Mouse (Mus musculus): ENCODE data around the gene Cdyl2.

Gene Cdyl2

GRCm38 (mm10) chr8:116732684-116733647 is at the start of gene Cdyl2:
Cdyl2 (minus strand) TSS chr8:116732991.
- DNase-seq (ENCODE audit: inconsistent ontology term), result peak; percentile 81

GRCm38 (mm10) chr8:116780594-116780993 is 47.8 kb upstream of the Cdyl2 start:
- no peak for DNase-seq (ENCODE audit: inconsistent ontology term)

DNA sequence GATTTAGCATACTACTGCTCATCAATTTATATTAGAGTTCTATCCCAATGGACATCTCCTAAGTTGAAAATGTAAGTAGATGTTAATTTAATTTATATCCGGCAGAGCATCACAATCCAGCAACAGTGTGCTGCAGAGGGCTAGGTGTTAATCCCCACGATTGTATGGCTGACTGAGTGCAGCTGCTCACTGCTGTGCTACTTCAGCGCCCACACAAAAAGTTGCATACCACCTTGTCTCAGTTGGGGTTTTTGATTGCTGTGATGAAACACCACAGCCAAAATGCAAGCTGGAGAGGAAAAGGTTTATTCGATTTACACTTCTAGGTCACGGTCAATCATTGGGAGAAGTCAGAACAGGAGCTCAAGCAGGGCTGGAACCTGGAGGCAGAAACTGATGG is 41.4 kb upstream of the Cdyl2 start:
- no peak for DNase-seq (ENCODE audit: inconsistent ontology term)

GRCm38 (mm10) chr8:116772727-116773126 is 39.9 kb upstream of the Cdyl2 start:
- no peak for DNase-seq (ENCODE audit: inconsistent ontology term)

GRCm38 (mm10) chr8:116771797-116772343 is 39.1 kb upstream of the Cdyl2 start:
- no peak for DNase-seq (ENCODE audit: inconsistent ontology term)

GRCm38 (mm10) chr8:116770756-116771155 is 38.0 kb upstream of the Cdyl2 start:
- DNase-seq (ENCODE audit: inconsistent ontology term), result no peak

GRCm38 (mm10) chr8:116756174-116756573 is 23.4 kb upstream of the Cdyl2 start:
- no peak for DNase-seq (ENCODE audit: inconsistent ontology term)

DNA sequence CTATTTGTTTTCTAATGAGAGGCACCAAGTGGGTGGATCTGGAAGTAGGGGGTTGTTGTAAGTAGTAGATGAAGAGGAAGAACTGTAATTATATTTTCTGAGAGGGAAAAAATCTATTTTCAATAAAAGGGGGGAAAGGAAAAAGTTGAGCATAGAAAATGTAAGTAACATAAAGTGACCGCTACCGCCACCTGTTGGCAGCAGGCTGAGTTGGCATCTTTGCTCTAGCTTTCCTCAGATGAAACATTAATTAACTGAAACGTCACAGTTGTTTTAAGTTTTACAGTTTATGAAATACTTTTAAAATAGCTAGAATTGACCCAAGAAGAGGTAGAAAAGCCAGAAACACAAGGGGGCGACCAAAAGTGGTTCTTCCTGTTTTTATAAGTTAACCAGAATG is 22.8 kb upstream of the Cdyl2 start:
- peak; percentile 36 for DNase-seq (ENCODE audit: inconsistent ontology term)

DNA sequence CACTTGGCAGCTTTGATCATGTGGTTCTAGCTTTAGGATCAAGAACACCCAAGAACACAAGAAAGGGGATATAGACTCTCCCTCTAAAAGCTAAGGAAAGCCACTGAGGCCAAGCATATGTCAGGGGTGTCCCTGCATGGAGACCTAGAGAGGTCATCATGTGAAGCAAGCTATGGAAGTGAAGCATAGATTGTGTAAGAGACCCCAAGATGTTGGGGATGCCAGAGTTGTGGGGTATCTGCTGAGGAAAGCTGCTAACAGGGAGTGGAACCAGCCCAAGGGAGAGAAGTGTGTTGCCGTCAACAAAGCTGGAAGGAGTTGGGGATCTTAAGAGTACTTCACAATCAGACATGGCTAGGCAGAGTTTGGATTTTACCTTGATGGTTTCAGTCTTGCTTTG is 7.9 kb upstream of the Cdyl2 start:
- DNase-seq (ENCODE audit: inconsistent ontology term), result no peak

DNA sequence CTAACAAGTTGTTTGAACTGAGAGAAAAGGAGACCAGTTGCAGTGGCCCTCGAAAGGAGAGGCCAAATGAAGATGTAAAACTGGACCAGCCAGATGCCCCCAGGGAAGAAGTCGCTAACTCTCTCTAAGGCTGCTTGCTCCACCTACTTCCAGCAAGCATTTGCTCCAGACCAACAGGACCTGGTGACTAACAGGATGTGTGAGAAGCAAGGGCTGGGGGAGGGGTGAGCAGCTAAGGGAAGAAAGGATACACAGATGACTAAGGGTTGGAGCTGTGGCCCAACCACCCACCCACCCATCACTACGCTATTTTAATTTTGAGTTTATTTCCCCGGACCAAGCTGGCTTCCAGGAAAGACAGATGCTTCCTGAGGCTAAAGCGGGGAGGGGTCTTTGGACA is 2.5 kb upstream of the Cdyl2 start:
- peak; percentile 55 for DNase-seq (ENCODE audit: inconsistent ontology term)

DNA sequence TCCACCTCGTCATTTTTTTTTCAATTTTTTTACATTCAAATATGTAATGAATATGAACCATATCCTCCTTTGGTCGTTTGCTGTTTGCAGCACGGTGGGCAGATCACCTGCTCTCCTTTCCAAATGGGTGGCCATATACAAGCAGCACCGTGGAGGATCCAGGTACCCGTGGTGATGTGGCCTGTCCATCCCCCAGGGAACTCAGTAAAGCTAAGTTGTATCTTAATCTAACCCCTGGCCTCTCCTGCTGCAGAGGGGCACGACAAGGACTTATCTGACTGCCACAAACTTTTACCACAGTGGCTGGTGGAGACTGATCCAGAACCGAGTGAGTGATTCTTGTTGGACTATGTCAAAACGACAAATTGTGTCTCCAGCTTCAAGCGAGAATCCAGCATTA is 1.4 kb upstream of the Cdyl2 start:
- DNase-seq (ENCODE audit: inconsistent ontology term), result no peak

- peak; percentile 8 for DNase-seq (ENCODE audit: inconsistent ontology term)
Measured at GRCm38 (mm10) chr8:116733648-116734014, 840 bp upstream of the Cdyl2 start.

GRCm38 (mm10) chr8:116731976-116732683 is 661 bp downstream of the Cdyl2 start:
- no peak for DNase-seq (ENCODE audit: inconsistent ontology term)

DNA sequence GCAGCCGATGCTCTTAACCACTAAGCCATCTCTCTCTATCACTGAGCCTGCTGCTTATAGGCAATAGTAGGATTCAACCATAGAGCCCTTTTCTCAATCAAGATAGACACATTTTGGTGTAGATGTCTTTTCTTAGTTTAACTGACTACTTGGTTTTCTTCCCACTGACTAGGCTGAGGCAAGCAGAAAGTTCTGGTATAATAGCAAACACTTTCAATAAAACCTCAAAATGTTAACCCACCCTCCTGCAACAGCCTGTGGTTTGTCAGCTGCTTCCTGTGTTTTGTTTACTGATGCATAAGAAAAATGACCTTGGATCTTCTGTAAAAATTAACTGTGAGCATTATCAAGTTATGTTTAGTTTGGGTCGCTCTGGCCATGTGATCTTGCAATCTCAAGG is 11.3 kb downstream of the Cdyl2 start:
- DNase-seq (ENCODE audit: inconsistent ontology term), result peak; percentile 7

DNA sequence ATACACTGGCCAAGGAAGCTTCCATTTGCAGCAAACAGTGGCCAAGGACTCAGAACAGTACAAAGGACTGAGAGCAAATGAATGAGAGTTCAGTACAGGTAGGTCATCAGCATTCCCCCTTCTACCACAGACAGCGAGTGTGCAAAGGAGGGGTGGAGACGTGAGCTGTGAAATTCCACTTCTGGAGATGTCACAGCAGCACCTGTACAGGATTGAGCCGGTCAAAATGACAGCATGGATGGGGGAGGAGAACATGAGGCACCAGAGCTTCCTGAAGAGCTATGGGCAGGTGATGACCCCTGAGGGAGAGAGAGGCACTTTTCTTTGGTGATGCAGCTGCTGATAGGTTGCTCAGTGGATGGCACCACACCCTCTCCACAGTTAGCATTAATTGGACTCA is 25.3 kb downstream of the Cdyl2 start:
- no peak for DNase-seq (ENCODE audit: inconsistent ontology term)

GRCm38 (mm10) chr8:116702501-116702900 is 30.3 kb downstream of the Cdyl2 start:
- DNase-seq (ENCODE audit: inconsistent ontology term), result no peak

DNA sequence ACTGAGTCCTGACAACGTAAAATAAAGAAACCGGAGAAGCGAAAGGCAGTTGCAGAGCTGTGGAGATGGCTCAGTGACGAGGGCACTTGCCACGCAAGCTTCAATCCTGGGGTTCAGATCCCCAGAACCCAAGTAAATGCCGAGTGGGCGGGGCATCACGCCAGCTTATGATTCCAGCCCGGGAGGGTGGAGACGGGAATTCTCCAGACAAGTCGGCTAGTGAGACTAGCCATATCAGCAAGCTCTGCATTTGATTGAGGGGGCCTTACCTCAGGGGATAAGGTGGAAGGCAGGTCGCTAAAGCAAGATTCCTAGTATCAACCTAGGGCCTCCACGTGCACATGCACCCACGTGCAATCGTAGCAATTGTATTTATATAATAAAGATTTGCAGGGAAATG is 39.9 kb downstream of the Cdyl2 start:
- DNase-seq (ENCODE audit: inconsistent ontology term), result no peak

- no peak for DNase-seq (ENCODE audit: inconsistent ontology term)
Measured at GRCm38 (mm10) chr8:116689741-116690140, 43.0 kb downstream of the Cdyl2 start.

GRCm38 (mm10) chr8:116676174-116676573 is 56.6 kb downstream of the Cdyl2 start:
- no peak for DNase-seq (ENCODE audit: inconsistent ontology term)

GRCm38 (mm10) chr8:116673966-116674805 is 58.6 kb downstream of the Cdyl2 start:
- no peak for DNase-seq (ENCODE audit: inconsistent ontology term)

DNA sequence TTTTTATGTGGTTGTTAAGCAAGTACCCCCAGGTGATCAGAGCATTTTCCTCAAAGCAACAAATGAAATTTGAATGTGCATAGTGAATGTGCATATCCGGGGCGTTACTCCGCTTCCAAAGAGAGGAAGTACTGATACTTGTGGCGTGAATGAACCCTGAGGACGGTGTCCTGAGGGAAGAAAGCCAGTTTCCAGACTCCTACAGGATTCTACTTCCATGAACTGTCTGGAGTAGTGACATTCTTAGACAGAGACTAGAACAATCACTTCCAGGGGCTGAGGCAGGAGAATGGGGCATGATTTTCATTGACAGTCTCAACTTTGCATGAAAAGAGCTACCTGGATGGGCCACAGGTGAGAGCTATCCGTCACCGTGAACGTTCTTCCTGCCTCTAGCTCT is 59.3 kb downstream of the Cdyl2 start:
- no peak for DNase-seq (ENCODE audit: inconsistent ontology term)

- DNase-seq (ENCODE audit: inconsistent ontology term), result no peak
Measured at GRCm38 (mm10) chr8:116673052-116673451, 59.7 kb downstream of the Cdyl2 start.
